Mouse (Mus musculus) MN1 (cell line): ENCODE measurements around the gene Slc9a2.
"Not testable (repeated sequence)": the region's sequence is repeated elsewhere in the genome, so short reads cannot be mapped to it uniquely, and the experiment has no call there.

Experiments
- DNase-seq: peaks from one replicate; pipeline ENCODE4 v3.0.0-alpha.2; 2016; ENCODE audit warnings: low spot score

The Slc9a2 gene

DNA sequence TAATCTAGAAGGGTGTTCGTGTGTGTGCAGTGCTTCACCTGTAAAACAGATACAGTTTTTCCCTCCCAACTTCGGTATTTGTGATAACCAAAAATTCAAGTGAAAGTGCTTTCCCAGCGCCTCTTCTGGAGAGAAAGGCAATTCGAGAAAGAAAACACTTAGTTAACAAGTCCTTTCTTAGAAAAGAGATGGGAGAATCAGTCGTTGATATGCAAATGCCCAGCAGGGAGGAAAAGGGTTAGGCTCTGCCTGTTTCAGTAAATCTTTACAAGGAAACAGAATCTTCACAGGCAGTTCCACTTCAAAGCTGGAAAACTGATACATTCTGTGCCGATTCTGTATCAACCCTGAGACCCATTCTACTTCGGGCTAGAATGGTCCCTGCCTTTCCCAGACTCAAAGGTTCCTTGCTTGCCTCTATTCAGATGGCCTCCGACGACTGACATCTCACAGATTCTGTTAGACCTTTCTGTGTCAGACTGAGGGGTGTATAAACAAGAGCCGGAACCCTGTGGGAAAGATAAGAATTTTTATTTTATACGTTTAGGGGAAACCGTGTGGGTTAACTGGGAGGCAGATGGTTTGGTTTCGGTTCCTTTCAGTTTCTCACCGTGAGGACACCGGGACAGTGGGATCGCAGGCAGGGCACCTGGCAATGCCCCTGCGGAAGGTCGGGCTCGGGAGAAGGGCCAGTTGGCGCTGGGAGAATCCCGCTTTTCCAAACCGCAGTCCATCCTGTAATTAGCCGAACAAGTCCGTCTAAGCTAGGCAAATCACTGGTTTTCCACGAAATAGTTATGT is at the start of gene Slc9a2:
Gene Slc9a2, plus strand, starts transcription at position 508 of the 801 bp plus-strand sequence.
- DNase-seq: no peak

- no peak for DNase-seq
These were observed 47.8 kb upstream of the Slc9a2 start for GRCm38 (mm10) chr1:40632407-40633062.

GRCm38 (mm10) chr1:40634608-40635007 is 45.8 kb upstream of the Slc9a2 start:
- no peak for DNase-seq

GRCm38 (mm10) chr1:40648234-40648633 is 32.1 kb upstream of the Slc9a2 start:
- no peak for DNase-seq

DNA sequence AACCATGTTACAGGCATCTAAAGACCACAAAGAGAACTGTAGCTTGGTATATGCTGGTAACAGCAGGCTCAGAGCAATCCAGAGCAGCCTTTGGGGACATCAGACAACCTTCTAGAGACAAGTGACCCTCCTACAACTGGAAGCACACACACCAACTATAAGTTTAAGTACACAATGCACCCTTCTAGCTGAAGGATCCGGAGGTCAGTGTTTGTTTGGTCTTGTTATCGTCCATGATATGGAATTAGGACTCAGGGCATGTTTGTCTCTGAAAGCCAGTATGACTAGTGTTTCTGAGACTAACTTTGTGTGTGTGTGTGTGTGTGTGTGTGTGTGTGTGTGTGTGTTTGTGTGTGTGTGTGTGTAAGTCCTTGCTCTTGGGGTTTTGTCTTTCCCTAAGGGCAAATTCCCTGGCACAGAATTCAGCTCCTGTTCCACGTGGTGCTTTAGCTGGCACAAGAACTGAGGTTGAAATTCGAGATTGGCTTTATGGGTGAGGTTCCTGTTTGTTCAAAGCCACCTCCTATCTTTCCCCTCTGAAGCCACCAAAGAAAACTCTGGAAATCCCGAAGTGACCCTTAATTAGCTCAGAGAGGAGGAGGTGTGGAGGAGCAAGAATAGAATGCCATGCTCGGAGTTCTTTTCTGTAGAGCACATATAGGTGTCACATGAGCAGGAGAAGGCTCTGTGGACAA is 29.4 kb upstream of the Slc9a2 start:
- DNase-seq: no peak

GRCm38 (mm10) chr1:40657035-40657434 is 23.3 kb upstream of the Slc9a2 start:
- no peak for DNase-seq

- no peak for DNase-seq
These were observed 22.3 kb upstream of the Slc9a2 start for GRCm38 (mm10) chr1:40657978-40658496.

GRCm38 (mm10) chr1:40659017-40659416 is 21.4 kb upstream of the Slc9a2 start:
- DNase-seq: no peak

DNA sequence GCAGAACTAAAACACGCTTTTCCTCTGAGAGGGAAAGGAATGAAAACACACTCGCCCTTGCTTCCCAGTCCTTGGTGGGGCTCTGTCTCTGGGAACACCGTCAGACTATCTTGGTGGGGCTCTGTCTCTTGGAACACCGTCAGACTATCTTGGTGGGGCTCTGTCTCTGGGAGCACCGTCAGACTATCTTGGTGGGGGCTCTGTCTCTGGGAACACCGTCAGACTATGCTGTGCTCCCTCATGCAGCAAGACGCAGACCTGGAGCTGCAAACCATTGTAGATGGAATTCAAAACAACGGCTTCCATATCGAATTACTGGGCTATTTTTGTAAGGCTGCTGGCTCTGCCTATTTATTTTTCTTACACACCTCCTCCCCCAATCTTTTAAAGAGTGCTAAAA is 20.9 kb upstream of the Slc9a2 start:
- DNase-seq: no peak

- no peak for DNase-seq
These were observed 19.5 kb upstream of the Slc9a2 start for GRCm38 (mm10) chr1:40660838-40661237.

DNA sequence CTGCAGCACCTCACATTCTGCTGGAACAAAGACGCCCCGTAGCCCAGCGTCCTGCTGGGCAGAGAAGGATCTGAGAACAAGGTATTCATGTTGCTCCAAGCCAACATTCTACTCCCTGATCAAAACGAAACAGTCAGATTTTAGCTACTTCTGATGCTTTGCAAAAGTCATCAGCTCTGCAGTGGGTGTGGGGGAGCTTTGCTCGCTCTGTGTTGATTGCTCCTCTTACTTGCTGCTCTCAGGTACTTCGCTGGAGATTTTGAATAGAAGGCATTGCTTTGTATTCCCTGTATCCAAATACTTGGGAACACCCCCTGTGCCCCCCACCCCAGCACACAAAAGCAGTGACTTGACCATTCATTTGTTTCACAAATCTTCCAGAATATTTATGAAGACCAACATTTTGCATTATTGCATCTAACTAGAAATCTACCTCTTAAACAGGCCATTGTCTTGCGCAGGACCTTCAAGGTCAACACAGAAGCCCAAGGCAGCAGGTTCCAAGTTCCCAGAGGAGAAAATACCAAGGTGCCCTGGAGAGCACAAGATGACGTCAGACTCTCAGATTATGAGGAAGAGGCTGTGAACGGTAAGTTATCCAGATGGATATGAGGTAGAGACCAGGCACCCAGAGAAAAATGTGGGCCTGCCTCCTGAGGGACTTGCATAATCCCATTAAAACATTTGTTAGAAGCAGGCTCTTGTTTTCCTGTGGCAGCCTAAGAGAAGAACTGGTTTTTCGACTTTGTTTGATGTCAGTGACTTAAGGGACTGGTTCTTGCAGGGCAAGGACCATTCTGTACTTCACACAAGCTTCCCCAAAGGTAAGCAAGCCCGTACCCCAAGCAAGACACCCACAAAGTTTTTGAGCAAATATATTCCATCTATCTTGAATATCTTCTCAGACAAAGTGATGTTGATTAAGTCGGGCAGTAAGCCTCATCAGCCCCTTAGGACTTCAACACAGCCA is 14.7 kb upstream of the Slc9a2 start:
- no peak for DNase-seq

GRCm38 (mm10) chr1:40667442-40667841 is 12.9 kb upstream of the Slc9a2 start:
- not testable (repeated sequence) for DNase-seq

GRCm38 (mm10) chr1:40670025-40670424 is 10.3 kb upstream of the Slc9a2 start:
- no peak for DNase-seq

DNA sequence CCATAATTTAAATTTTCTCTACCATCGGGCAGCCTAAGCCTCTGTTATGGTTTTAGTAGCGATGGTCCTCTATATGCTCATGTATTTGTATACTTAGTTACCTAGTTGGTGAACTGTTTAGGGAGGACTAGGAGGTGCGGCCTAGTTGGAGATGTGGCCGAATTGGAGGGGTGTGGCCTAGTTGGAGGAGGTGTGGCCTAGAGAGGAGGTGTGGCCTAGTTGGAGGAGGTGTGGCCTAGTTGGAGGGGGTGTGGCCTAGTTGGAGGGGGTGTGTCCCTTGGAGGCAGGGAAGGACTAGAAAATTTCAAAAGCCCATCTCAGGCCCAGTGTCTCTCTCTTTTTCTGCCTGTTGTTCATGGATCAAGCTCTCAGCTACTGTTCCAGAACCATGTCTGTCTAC is 8.9 kb upstream of the Slc9a2 start:
- DNase-seq: no peak

- DNase-seq: no peak
These were observed 3.1 kb upstream of the Slc9a2 start for GRCm38 (mm10) chr1:40677306-40677705.

GRCm38 (mm10) chr1:40680868-40681698 is 709 bp downstream of the Slc9a2 start:
- no peak for DNase-seq

- DNase-seq: no peak
These were observed 1.5 kb downstream of the Slc9a2 start for GRCm38 (mm10) chr1:40681699-40682510.

DNA sequence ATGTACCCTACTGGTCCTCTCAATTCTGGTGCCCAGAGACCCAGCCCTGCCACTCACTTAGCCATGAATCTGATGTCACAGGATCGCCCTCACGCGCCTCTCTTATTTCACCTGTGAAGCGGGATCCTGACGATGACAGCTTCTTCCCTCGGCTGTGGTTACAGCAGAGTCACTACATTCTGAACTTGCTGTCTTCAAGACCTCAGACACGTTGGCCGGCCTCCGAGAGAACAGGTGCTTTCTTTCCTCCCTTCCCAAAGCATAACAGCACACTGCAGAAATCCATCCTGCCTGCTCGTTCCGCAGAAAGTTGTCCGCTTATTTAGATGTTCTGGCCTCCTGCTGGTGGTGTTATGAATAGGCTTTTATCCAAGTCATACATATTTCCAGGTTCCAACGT is 13.9 kb downstream of the Slc9a2 start:
- no peak for DNase-seq

GRCm38 (mm10) chr1:40696436-40696835 is 16.1 kb downstream of the Slc9a2 start:
- DNase-seq: no peak

GRCm38 (mm10) chr1:40705099-40705498 is 24.7 kb downstream of the Slc9a2 start:
- DNase-seq: no peak
